Mouse (Mus musculus) large intestine, adult 2 months (tissue): Measurements from ENCODE around the gene Pkhd1. TPM values are rescaled to one million over a fixed set of nuclear protein-coding genes. Genes with fewer than 3 reads are reported as not detected.

Experiments
- DNase-seq: peaks from one replicate; pipeline ENCODE4 v3.0.0-alpha.2; 2012; ENCODE audit warnings: low read depth, low spot score
- WGBS: fragments of 180-500 bp; shearing (Covaris S2); methylation state at CpG from one replicate; pipeline ENCODE4 v1.1.7; 2018; 5-methylcytosine and 5-hydroxymethylcytosine counted together
- polyA plus RNA-seq: library from polyadenylated mRNA; depleted of rRNA; stranded (reverse); fragments of >200 nt; gene quantifications from 2 replicates; pipeline ENCODE4 v1.2.3, GENCODE M21; 2012; rRNA removed

Gene Pkhd1
- 0.33 and 0.62 TPM in 2 replicates for polyA plus RNA-seq

GRCm38 (mm10) chr1:20617849-20618530 lies at the start of gene Pkhd1:
Gene Pkhd1 (minus strand): TSS chr1:20618064.
- DNase-seq: peak; percentile 47
- 28% methylated on average over 10 of the region's 10 CpGs for WGBS

- DNase-seq: no peak
- 66% methylated on average over 7 of the region's 7 CpGs for WGBS
Measured at GRCm38 (mm10) chr1:20667567-20667966, 49.7 kb upstream of the Pkhd1 start.

- WGBS: 74% methylated on average over 2 of the region's 2 CpGs
- no peak for DNase-seq
Measured at GRCm38 (mm10) chr1:20666233-20666632, 48.4 kb upstream of the Pkhd1 start.

- DNase-seq: no peak
- 63% methylated on average over 5 of the region's 5 CpGs for WGBS
Measured at GRCm38 (mm10) chr1:20655085-20655484, 37.2 kb upstream of the Pkhd1 start.

- no peak for DNase-seq
- whole genome bisulfite sequencing: 30% methylated on average over 6 of the region's 6 CpGs
Measured at GRCm38 (mm10) chr1:20653513-20654506, 35.9 kb upstream of the Pkhd1 start.

GRCm38 (mm10) chr1:20634856-20635255 lies 17.0 kb upstream of the Pkhd1 start:
- WGBS: 84% methylated on average over 2 of the region's 2 CpGs
- no peak for DNase-seq

- no peak for DNase-seq
- WGBS: 74% methylated on average over 7 of the region's 7 CpGs
Measured at GRCm38 (mm10) chr1:20633276-20633869, 15.5 kb upstream of the Pkhd1 start.

GRCm38 (mm10) chr1:20624564-20624963 lies 6.7 kb upstream of the Pkhd1 start:
- WGBS: 71% methylated on average over 3 of the region's 3 CpGs
- DNase-seq: no peak

- no peak for DNase-seq
- WGBS: 66% methylated on average over 4 of the region's 4 CpGs
Measured at GRCm38 (mm10) chr1:20623375-20623774, 5.5 kb upstream of the Pkhd1 start.

- DNase-seq: no peak
- WGBS: 67% methylated on average over 2 of the region's 2 CpGs
Measured at GRCm38 (mm10) chr1:20620611-20621010, 2.7 kb upstream of the Pkhd1 start.

- WGBS: 37% methylated on average over 3 of the region's 3 CpGs
- no peak for DNase-seq
Measured at GRCm38 (mm10) chr1:20619363-20619762, 1.5 kb upstream of the Pkhd1 start.

- no peak for DNase-seq
- 31% methylated on average over 7 of the region's 7 CpGs for WGBS
Measured at GRCm38 (mm10) chr1:20612643-20613042, 5.2 kb downstream of the Pkhd1 start.

GRCm38 (mm10) chr1:20605489-20605888 lies 12.4 kb downstream of the Pkhd1 start:
- WGBS: 53% methylated on average over 2 of the region's 2 CpGs
- no peak for DNase-seq

- WGBS: 79% methylated on average over 5 of the region's 5 CpGs
- DNase-seq: no peak
Measured at GRCm38 (mm10) chr1:20590488-20590887, 27.4 kb downstream of the Pkhd1 start.

- no peak for DNase-seq
- WGBS: 53% methylated on average over 5 of the region's 5 CpGs
Measured at GRCm38 (mm10) chr1:20571469-20571868, 46.4 kb downstream of the Pkhd1 start.

GRCm38 (mm10) chr1:20569430-20569829 lies 48.4 kb downstream of the Pkhd1 start:
- 56% methylated on average over 3 of the region's 3 CpGs for WGBS
- no peak for DNase-seq

- WGBS: 84% methylated on average over 6 of the region's 6 CpGs
- DNase-seq: no peak
Measured at GRCm38 (mm10) chr1:20558443-20558842, 59.4 kb downstream of the Pkhd1 start.

GRCm38 (mm10) chr1:20554398-20554797 lies 63.5 kb downstream of the Pkhd1 start:
- WGBS: 31% methylated on average over 6 of the region's 6 CpGs

GRCm38 (mm10) chr1:20551334-20551733 lies 66.5 kb downstream of the Pkhd1 start:
- no peak for DNase-seq
- WGBS: 63% methylated on average over 4 of the region's 4 CpGs

More at GRCm38 (mm10) chr1:20554398-20554797, 63.5 kb downstream of the Pkhd1 start:
- peak; percentile 8 for DNase-seq

- no peak for DNase-seq
- 69% methylated on average over 4 of the region's 4 CpGs for WGBS
Measured at GRCm38 (mm10) chr1:20544526-20544925, 73.3 kb downstream of the Pkhd1 start.
